Mouse (Mus musculus) heart, embryonic 14.5 days (tissue): ENCODE measurements at regions not wholly inside any gene's neighbourhood (a gene's known extent, or its start where the extent isn't known, plus 50 kb on each side); places are given as distances from the start of the nearest gene placed in this dataset.

Experiments used
- ATAC-seq: fragments of 200-750 bp; cut with Nextera tagmentation; 2 replicates; pipeline ENCODE4 v1.8.0; 2017; ENCODE audit warnings: low read depth, moderate TSS enrichment; ENCODE audit not compliant: insufficient number of reproducible peaks, insufficient read depth, low FRiP score
- H3K27ac ChIP-seq, 2 experiments: fragments of 200-500 bp in 1 of 2; fragments of 300-500 bp in 1 of 2; sonication (generic) in 1 of 2; replicated peaks in 1 of 2; 2 replicates each; pipeline ENCODE4 v1.5.1; 2012 to 2014; ENCODE audit warnings: low read depth in 2 of 2, low read length in 2 of 2, control low read depth in 1 of 2, mild to moderate bottlenecking in 1 of 2, mixed read lengths in 1 of 2; ENCODE audit not compliant: control insufficient read depth in 1 of 2, insufficient read depth in 1 of 2
- H3K27me3 ChIP-seq: fragments of 300-500 bp; sonication (generic); 2 replicates; pipeline ENCODE4 v1.6.1; 2014; ENCODE audit warnings: mild to moderate bottlenecking, low read length, control low read depth; ENCODE audit not compliant: control insufficient read depth, insufficient read depth
- H3K36me3 ChIP-seq: fragments of 300-500 bp; sonication (generic); 2 replicates; pipeline ENCODE4 v1.6.1; 2014; ENCODE audit warnings: mild to moderate bottlenecking, control low read depth, low read length, mixed read lengths; ENCODE audit not compliant: control insufficient read depth, insufficient read depth
- H3K4me1 ChIP-seq, 2 experiments: fragments of 200-500 bp in 1 of 2; fragments of 300-500 bp in 1 of 2; sonication (generic) in 1 of 2; 2 replicates each; pipeline ENCODE4 v1.6.1; 2012 to 2014; ENCODE audit warnings: low read length in 2 of 2, control low read depth in 1 of 2, mixed read lengths in 1 of 2; ENCODE audit not compliant: control insufficient read depth in 2 of 2, insufficient read depth in 2 of 2
- H3K4me2 ChIP-seq: fragments of 300-500 bp; sonication (generic); 2 replicates; pipeline ENCODE4 v1.6.1; 2014; ENCODE audit warnings: mild to moderate bottlenecking, low read length
- H3K4me3 ChIP-seq, 2 experiments: fragments of 200-500 bp in 1 of 2; fragments of 300-500 bp in 1 of 2; sonication (generic) in 1 of 2; 2 replicates each; pipeline ENCODE4 v1.5.1; 2012 to 2014; ENCODE audit warnings: low read length in 2 of 2, mild to moderate bottlenecking in 2 of 2, control low read depth in 1 of 2, low read depth in 1 of 2, moderate library complexity in 1 of 2; ENCODE audit not compliant: control insufficient read depth in 1 of 2, insufficient read depth in 1 of 2
- H3K9ac ChIP-seq: fragments of 300-500 bp; sonication (generic); 2 replicates; pipeline ENCODE4 v1.6.1; 2014; ENCODE audit warnings: mild to moderate bottlenecking, low read length
- H3K9me3 ChIP-seq: fragments of 300-500 bp; sonication (generic); 2 replicates; pipeline ENCODE4 v1.6.1; 2016; ENCODE audit warnings: low read length, control low read depth; ENCODE audit not compliant: control insufficient read depth
- WGBS: fragments of 180-500 bp; shearing (Covaris S2); extraction: QIAGEN DNeasy Blood & Tissue Kit; methylation state at CpG from one replicate; pipeline ENCODE4 v1.1.7; 2014; 5-methylcytosine and 5-hydroxymethylcytosine counted together

DNA sequence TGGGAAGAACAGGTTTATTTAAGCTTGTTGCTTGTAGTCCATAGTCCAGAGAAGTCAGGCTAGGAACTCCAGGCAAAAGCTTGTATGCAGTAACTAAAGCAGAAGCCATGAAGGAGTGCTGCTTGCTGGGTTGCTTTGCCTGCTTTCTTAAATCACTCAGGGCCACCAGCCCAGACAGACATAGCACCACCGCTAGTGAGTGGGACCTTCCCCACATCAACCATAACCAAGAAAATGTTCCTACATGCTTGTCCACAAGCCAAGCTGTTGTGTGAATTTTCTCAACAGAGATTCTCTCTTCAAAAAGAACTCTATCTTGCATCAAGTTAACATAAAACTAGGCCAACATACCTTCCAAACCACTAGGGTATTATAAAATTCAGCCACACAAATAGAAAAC lies 201.3 kb downstream of the Tm4sf1 start:
- 70% methylated on average over 1 of the region's 1 CpGs for WGBS

DNA sequence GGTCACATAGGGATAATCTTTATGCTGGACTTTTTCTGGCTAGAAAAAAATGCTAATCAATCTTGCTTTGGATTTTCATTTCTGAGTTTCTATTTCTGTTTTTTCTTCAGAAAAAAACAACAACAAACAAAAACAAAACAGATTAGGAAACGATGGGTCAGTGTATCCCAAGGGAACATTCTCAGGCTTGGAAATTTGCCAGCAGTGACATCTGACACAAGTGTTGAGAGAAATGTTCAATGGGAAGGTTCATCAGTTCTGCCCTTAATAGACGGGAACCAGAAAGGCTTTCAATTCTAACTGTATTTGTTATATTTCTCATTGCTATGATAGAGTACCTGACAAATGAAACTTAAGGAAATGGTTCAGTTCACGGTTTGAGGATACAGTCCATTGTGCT lies 206.9 kb downstream of the Tm4sf1 start:
- no peak for ATAC-seq
- WGBS, result 52% methylated on average over 3 of the region's 3 CpGs

More for the DNA sequence above, 201.3 kb downstream of the Tm4sf1 start:
- Histone ChIP-seq H3K4me2 (no peak overlapping the region), H3K27ac (no peak overlapping the region), H3K27me3 (no peaks in the 10 kb centered on the region), H3K4me1 (no peaks in the 10 kb centered on the region), H3K36me3 (no peaks in the 10 kb centered on the region), H3K4me3 (no peak overlapping the region), H3K9ac (no peak overlapping the region), H3K9me3 (no peaks in the 10 kb centered on the region)
- ATAC-seq, result no peak

DNA sequence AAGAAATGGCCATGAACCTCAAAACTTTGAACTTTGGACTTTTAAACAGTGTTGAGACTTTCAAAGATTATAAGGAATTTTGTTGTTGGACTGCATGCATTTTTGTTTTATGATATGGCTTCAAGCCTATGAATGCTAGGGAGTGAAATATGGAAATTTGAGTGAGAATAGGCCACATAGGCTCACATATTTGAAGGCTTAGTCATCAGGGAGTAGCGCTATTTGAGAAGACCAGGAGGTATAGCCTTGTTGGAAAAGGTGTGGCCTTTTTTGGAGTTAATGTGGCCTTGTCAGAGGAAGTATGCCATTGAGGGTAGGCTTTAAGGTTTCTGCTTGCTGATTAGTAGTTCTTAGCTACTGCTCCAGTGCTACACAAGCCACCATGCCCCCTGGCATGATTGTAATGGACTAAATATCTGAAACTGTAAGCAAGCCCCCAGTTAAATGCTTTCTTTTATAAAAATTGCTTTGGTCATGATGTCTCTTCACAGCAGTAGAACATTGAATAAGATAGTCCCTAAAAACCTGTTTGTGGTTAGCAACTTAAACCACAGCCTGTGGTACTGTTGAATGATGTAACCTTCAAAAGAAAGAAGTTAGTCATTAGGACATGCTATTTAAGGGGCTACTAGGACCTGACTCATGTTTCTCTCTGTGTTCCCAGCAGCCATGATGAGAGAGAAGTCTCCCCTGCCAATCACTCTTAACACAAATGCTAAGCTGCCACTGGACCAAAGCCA lies 208.4 kb downstream of the Tm4sf1 start:
- no peaks in the 10 kb centered on the region for H3K36me3 ChIP-seq
- no peaks in the 10 kb centered on the region for H3K9me3 ChIP-seq
- no peak overlapping the region for H3K4me2 ChIP-seq
- no peak overlapping the region for H3K9ac ChIP-seq
- no peak for ATAC-seq
- H3K27ac ChIP-seq, result no peak overlapping the region
- no peaks in the 10 kb centered on the region for H3K27me3 ChIP-seq
- no peaks in the 10 kb centered on the region for H3K4me1 ChIP-seq
- H3K4me3 ChIP-seq, result no peak overlapping the region
- 76% methylated on average over 1 of the region's 1 CpGs for WGBS

More for the DNA sequence above, 206.9 kb downstream of the Tm4sf1 start:
- no peak overlapping the region for H3K4me2 ChIP-seq
- H3K36me3 ChIP-seq, result no peaks in the 10 kb centered on the region
- no peak overlapping the region for H3K27ac ChIP-seq
- no peaks in the 10 kb centered on the region for H3K4me1 ChIP-seq
- H3K9me3 ChIP-seq, result no peaks in the 10 kb centered on the region
- no peak overlapping the region for H3K4me3 ChIP-seq
- H3K27me3 ChIP-seq, result no peaks in the 10 kb centered on the region
- H3K9ac ChIP-seq, result no peak overlapping the region

DNA sequence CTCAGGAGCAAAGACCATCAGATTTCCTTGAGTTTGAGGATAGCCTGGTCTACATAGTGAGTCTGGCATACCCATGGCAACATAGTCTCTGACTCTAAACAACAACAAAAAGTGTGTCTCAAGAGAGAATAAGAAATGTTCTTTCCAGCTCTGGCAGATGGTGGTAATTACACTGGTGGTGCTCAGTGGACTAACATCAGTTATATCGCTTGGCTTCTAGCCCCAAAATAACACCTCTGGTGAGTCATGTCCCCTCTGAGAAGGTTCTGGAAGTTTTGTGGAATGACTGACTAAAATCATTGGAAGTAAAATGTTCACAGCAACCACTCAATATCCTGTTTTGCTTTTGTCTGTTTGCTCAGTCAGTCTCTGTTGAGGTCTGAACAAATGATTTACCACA lies 227.3 kb downstream of the Tm4sf1 start:
- Histone ChIP-seq H3K27ac (no peak overlapping the region), H3K4me3 (no peak overlapping the region), H3K27me3 (no peaks in the 10 kb centered on the region), H3K4me2 (no peak overlapping the region), H3K36me3 (no peaks in the 10 kb centered on the region), H3K9me3 (no peaks in the 10 kb centered on the region), H3K9ac (no peak overlapping the region), H3K4me1 (no peaks in the 10 kb centered on the region)
- WGBS, result 76% methylated on average over 1 of the region's 1 CpGs
- ATAC-seq, result no peak

DNA sequence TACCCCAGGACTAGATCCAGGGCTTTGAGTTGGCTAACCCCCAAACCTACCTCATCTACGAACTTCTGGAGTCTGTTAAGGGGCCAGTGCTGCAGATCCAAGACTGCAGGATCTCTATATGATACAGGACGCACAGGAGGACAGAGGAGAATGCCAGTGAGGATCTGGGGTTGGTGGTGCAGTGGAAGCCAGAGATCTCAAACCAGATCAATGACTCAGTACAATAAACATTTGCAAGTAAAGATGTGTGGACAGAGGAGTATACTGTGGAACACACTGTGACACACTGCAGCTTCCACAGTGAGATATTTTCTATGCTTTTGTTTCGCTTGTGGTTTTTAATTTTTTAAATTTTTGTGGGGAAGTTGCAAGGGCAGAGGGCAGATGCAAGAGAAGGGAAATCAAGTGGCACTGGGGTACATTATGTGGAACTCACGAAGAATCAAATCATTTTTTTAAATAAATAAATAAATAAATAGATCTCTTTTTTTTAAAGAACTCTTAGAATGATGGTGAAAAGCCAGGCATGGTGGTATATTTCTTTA lies 227.8 kb downstream of the Tm4sf1 start:
- Histone ChIP-seq H3K4me3 (no peak overlapping the region), H3K27ac (no peak overlapping the region), H3K36me3 (no peaks in the 10 kb centered on the region), H3K4me2 (no peak overlapping the region), H3K27me3 (no peaks in the 10 kb centered on the region), H3K9ac (no peak overlapping the region), H3K9me3 (no peaks in the 10 kb centered on the region), H3K4me1 (no peaks in the 10 kb centered on the region)
- 72% methylated on average over 4 of the region's 4 CpGs for WGBS
- ATAC-seq, result no peak

DNA sequence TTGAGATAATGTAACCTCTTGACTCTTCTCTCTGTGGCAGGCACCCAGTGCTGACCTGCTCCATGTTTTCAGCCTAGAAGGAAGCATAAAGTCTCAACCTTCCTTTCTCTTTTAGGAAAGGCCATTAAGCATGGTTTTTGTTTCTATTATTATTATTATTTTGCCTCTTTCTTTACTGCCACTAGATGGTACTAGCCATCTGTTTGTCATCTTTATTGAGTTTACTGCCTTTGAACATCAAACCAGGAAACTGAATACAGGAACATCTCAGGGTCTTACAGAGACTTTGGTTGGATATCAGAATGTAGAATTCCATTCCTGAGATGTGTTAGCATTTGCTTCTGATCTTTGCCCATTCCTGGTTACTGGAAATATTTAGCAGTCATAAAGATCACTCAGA lies 268.8 kb downstream of the Tm4sf1 start:
- Histone ChIP-seq H3K4me2 (no peak overlapping the region), H3K4me1 (no peaks in the 10 kb centered on the region), H3K4me3 (no peak overlapping the region), H3K9ac (no peak overlapping the region), H3K27me3 (no peaks in the 10 kb centered on the region), H3K27ac (no peak overlapping the region), H3K36me3 (no peaks in the 10 kb centered on the region), H3K9me3 (no peaks in the 10 kb centered on the region)
- ATAC-seq, result no peak

DNA sequence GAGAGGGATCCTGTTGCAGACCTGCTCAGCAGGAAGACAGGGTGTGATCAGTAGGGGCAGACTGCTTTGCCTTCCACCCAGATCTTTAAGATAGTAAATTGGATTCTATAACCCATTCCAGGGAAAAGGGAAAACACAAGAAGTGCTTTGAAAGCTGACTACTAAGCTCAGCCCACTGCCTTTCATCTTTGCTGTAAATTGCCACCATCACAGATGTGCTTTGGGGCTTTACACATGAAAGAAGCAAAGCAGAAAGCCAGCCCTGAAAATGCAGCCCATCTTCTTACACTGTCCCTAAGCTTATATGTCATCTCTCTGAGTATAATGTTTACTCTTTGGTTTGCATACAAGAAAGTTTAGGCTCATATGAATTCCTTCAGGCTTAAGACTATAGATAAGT lies 283.6 kb downstream of the Tm4sf1 start:
- no peak for ATAC-seq
- Histone ChIP-seq H3K27ac (no peak overlapping the region), H3K36me3 (no peaks in the 10 kb centered on the region), H3K4me3 (no peak overlapping the region), H3K4me1 (no peaks in the 10 kb centered on the region), H3K9me3 (no peaks in the 10 kb centered on the region), H3K9ac (no peak overlapping the region), H3K27me3 (no peaks in the 10 kb centered on the region), H3K4me2 (no peak overlapping the region)

DNA sequence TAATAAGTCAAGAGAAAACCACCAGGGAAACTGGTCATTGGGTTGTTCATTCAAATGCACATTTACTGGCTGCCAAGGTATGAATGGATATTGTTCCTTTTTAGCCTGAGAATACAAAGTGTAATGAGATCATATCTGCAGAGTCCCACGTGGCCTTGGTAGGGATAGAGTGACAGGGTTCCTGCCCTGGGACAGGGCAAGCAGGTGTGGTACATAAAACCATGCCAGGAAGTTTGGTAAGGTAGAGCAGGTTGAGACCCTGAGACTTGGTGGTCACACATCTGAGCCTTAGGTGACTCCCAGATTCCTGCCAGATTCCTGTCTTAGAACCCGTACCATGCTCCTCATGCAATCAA lies 320.5 kb downstream of the Tm4sf1 start:
- H3K36me3 ChIP-seq, result no peaks in the 10 kb centered on the region
- no peaks in the 10 kb centered on the region for H3K27me3 ChIP-seq
- H3K27ac ChIP-seq, result no peak overlapping the region
- no peaks in the 10 kb centered on the region for H3K9me3 ChIP-seq
- no peak overlapping the region for H3K4me2 ChIP-seq
- H3K4me3 ChIP-seq, result no peak overlapping the region
- no peaks in the 10 kb centered on the region for H3K4me1 ChIP-seq
- ATAC-seq, result no peak
- WGBS, result 72% methylated on average over 2 of the region's 2 CpGs
- no peak overlapping the region for H3K9ac ChIP-seq
